Mouse (Mus musculus) left cerebral cortex, postnatal 4 days (tissue): Measurements from ENCODE around the gene Epn2. TPM values are rescaled to one million over a fixed set of nuclear protein-coding genes. Genes with fewer than 3 reads are reported as not detected.

Source experiments
- DNase-seq: peaks from one replicate; pipeline ENCODE4 v3.0.0-alpha.2; 2022
- intact Hi-C: fragments of 180-260 bp; cut with DNase I; formaldehyde crosslinking; loops from one replicate; pipeline ENCODE4 v1.15.1; 2025
- total RNA-seq, 2 experiments: library from RNA; stranded (reverse); gene quantifications; 2 replicates each; pipeline ENCODE4 v1.2.3; 2021

The Epn2 gene
- total RNA-seq, 2 experiments from 2014 or later, result 99.3 to 99.6 TPM

GRCm38 (mm10) chr11:61473630-61474029 is 105.9 kb downstream of the Epn2 start:
- intact Hi-C loops, result no loop called here
- no peak for DNase-seq

GRCm38 (mm10) chr11:61470880-61471279 is 108.6 kb downstream of the Epn2 start:
- no peak for DNase-seq
- intact Hi-C loops, result no loop called here

DNA sequence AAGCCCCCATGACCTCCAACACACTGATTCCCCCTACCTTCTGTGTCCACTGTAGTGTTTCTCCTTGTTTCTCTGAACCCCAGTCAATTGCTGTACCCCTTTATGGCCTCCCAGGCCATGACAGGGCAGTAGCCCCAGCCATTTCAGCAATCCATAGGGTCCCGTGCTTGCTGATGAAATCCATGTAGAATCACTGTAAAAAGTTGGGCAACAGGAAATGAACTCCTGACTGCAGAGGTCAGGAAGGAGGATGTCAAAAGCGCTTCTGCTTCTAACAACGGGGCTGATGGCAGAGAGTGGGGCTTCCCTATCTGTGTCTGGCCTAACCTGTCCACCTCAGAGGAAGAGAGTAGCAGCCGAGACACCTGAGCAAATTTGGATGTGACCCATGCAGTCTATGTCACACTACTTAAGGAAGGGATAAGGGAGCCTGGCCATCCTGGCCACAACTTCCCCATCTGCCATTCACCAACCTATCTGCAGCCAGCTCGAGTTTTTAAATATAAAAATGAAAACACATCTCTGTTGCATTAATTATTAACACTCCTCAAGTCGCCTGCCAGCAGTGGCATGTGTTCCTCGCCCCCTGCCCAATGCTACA is 110.1 kb downstream of the Epn2 start:
- DNase-seq, result no peak
- intact Hi-C loops, result no loop called here

DNA sequence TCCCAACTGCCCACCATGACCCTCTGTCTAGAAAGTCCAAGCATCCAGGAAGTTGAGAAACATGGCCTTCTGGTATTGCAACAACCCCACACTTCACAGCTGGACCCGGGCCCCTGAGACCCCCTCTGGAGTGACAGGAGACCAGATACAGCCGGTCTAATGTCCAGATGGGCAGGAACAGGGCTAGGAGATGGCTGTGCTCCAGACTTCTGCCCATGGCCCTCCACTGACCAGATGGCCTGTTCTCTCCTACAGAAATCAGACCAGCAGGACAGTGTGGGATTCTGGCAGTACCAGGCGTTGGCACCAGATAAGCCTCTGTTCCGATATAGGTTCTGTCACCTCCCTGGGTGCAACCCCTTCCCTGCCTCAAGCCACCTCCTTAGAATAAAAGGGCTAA is 111.0 kb downstream of the Epn2 start:
- intact Hi-C loops, result no loop called here
- DNase-seq, result peak; percentile 82

Other genes with a start within 250 kb of the Epn2 start
- gene Slc47a2, start 236.8 kb downstream of the Epn2 start, total RNA-seq, result under 1 TPM; 0.20 to 0.28 TPM
- gene Slc47a1, start 201.3 kb downstream of the Epn2 start, total RNA-seq, result 1 to 10 TPM; 1.5 to 2.1 TPM
- 100 to 1,000 TPM in 1 of 2 experiments, 10 to 100 TPM in 1; 89.8 to 101 TPM for gene Rnf112, start 125.6 kb downstream of the Epn2 start, total RNA-seq
- 10 to 100 TPM; 10.2 to 12.2 TPM for gene Mfap4, start 94.3 kb downstream of the Epn2 start, total RNA-seq
- gene Mapk7, start 85.3 kb downstream of the Epn2 start, total RNA-seq, result 10 to 100 TPM; 65.1 to 69.8 TPM
- 10 to 100 TPM; 33.2 to 34.7 TPM for gene B9d1, start 74.5 kb downstream of the Epn2 start, total RNA-seq
- 1 to 10 TPM; 5.8 to 6.1 TPM for gene Grap, start 73.6 kb upstream of the Epn2 start, total RNA-seq
- gene Fam83g, start 104.4 kb upstream of the Epn2 start, total RNA-seq, result under 1 TPM in 1 of 2 experiments, not detected in 1; 0.12 TPM
- gene Slc5a10, start 141.1 kb upstream of the Epn2 start, total RNA-seq, result under 1 TPM in 1 of 2 experiments, not detected in 1; 0.38 TPM
- gene Prpsap2, start 182.4 kb upstream of the Epn2 start, total RNA-seq, result 10 to 100 TPM; 47.0 to 47.7 TPM